In genomic region chr1:52113067-52113665, GRCm38 (mm10) we compare ENCODE assay signal across 8 mouse cellular contexts. TPM values are rescaled to one million over a fixed set of nuclear protein-coding genes. Genes with fewer than 3 reads are reported as not detected.
A peak's percentile ranks its signal among the peaks of the same experiment; 100 is the strongest.
DNase-seq lines count a peak whose midpoint lies in the region; ATAC-seq and TF ChIP-seq lines count a peak whose summit lies in the region.

No protein-coding gene starts in this region.

- peak overlapping the region; percentile 46 for H3K4me3 ChIP-seq in left cerebral cortex, adult 2 months
- peak overlapping the region; percentile 35 for H3K4me3 ChIP-seq in cortical plate, adult 2 months (ENCODE audit: insufficient read depth, low read length)
- H3K4me3 ChIP-seq in hindbrain, embryonic 16.5 days (ENCODE audit: low read length) = peak overlapping the region; percentile 32
- peak overlapping the region; percentile 24 for H3K4me3 ChIP-seq in myocyte

- H3K79me2 ChIP-seq in myocyte (ENCODE audit: control insufficient read depth, insufficient read depth) = no peaks in the 10 kb centered on the region

- no peak for TF ChIP-seq CTCF in left cerebral cortex, adult 2 months (IDR thresholded peaks at IDR 0.05)
- no peak for TF ChIP-seq CTCF in cortical plate, adult 2 months (IDR thresholded peaks at IDR 0.05; ENCODE audit: extremely low read depth, insufficient read depth, low read length)

- no peaks in the 10 kb centered on the region for H3K36me3 ChIP-seq in hindbrain, embryonic 16.5 days (ENCODE audit: control insufficient read depth, insufficient read depth, low read length)
- H3K36me3 ChIP-seq in myocyte (ENCODE audit: control insufficient read depth, insufficient read depth) = no peaks in the 10 kb centered on the region

- H3K27me3 ChIP-seq in hindbrain, embryonic 16.5 days (replicated peaks; ENCODE audit: control insufficient read depth, insufficient read depth, low read length) = no peaks in the 10 kb centered on the region
- no peaks in the 10 kb centered on the region for H3K27me3 ChIP-seq in myocyte (ENCODE audit: control insufficient read depth, insufficient read depth, insufficient read length)

- peak overlapping the region; percentile 51 for H3K9ac ChIP-seq in hindbrain, embryonic 16.5 days (ENCODE audit: low read depth, low read length)

- peak overlapping the region; percentile 60 for H3K4me2 ChIP-seq in hindbrain, embryonic 16.5 days (ENCODE audit: low read length)
- peak overlapping the region; percentile 94 for H3K4me2 ChIP-seq in myocyte (ENCODE audit: low read depth)

- DNase-seq in left cerebral cortex, adult 2 months (ENCODE audit: extremely low spot score in 1 of 2, low spot score in 2 of 2) = no peak
- no peak for DNase-seq in left cerebral cortex, postnatal 10 days (ENCODE audit: extremely low spot score in 1 of 2, low spot score in 2 of 2)
- no peak for DNase-seq in frontal cortex, adult 2 months (ENCODE audit: extremely low spot score in 1 of 2, low spot score in 1 of 2)
- DNase-seq in gastrocnemius, postnatal 4 days (ENCODE audit: low spot score in 2 of 2) = no peak
- DNase-seq in thymus, postnatal 14 days = no peak

- peak; percentile 40 for ATAC-seq in hindbrain, embryonic 16.5 days

- H3K27ac ChIP-seq in left cerebral cortex, adult 2 months = peak overlapping the region; percentile 87
- peak overlapping the region; percentile 83 for H3K27ac ChIP-seq in cortical plate, adult 2 months (ENCODE audit: insufficient read depth, low read length)
- H3K27ac ChIP-seq in hindbrain, embryonic 16.5 days (ENCODE audit: low read depth, low read length) = peak overlapping the region; percentile 81

- no peak for TF ChIP-seq POLR2A in cortical plate, adult 2 months (IDR thresholded peaks at IDR 0.05; ENCODE audit: extremely low read depth, insufficient read depth, low read length)
- no peak for TF ChIP-seq POLR2A in myocyte (IDR thresholded peaks at IDR 0.05; ENCODE audit: insufficient read length, low read depth)

- no peaks in the 10 kb centered on the region for H3K9me3 ChIP-seq in hindbrain, embryonic 16.5 days (ENCODE audit: control insufficient read depth, low read length)

- H3ac ChIP-seq in myocyte (ENCODE audit: control insufficient read depth, insufficient read length) = no peak overlapping the region

- WGBS in hindbrain, embryonic 16.5 days = 25% methylated on average over 7 of the region's 7 CpGs

- intact Hi-C loops in left cerebral cortex, adult 2 months (cut with DNase I) = no loop called here
- intact Hi-C loops in left cerebral cortex, postnatal 10 days (cut with DNase I) = no loop called here

- no peaks in the 10 kb centered on the region; the same call in 1 of the 2 replicates for H3K4me1 ChIP-seq in cortical plate, adult 2 months (ENCODE audit: control insufficient read depth, insufficient read depth, low read length)
- peaks cover 4% of the 10 kb centered on the region for H3K4me1 ChIP-seq in hindbrain, embryonic 16.5 days (ENCODE audit: control insufficient read depth, insufficient read depth, low read depth, low read length)

TF ChIP-seq in myocyte, 11 proteins besides CTCF, POLR2A, EP300 and RAD21:
- no peak for TF ChIP-seq MYOD1 (IDR thresholded peaks at IDR 0.05; ENCODE audit: control insufficient read depth in 1 of 3, insufficient read length in 2 of 3, low read depth in 2 of 3)
- no peak for TF ChIP-seq SRF (IDR thresholded peaks at IDR 0.05; ENCODE audit: control insufficient read depth, insufficient read length, low read depth)
- no peak for TF ChIP-seq E2F4 (IDR thresholded peaks at IDR 0.05; ENCODE audit: insufficient read depth)
- TF ChIP-seq REST (IDR thresholded peaks at IDR 0.05; ENCODE audit: insufficient read depth, insufficient read length) = no peak
- no peak for TF ChIP-seq MAX (IDR thresholded peaks at IDR 0.05; ENCODE audit: low read depth)
- no peak for TF ChIP-seq TCF12 (IDR thresholded peaks at IDR 0.05; ENCODE audit: insufficient read depth, poor library complexity, severe bottlenecking)
- TF ChIP-seq POLR2AphosphoS2 (IDR thresholded peaks at IDR 0.05; ENCODE audit: insufficient read length, low read depth) = no peak
- no peak for TF ChIP-seq USF1 (IDR thresholded peaks at IDR 0.05; ENCODE audit: low read depth)
- TF ChIP-seq TCF3 (IDR thresholded peaks at IDR 0.05; ENCODE audit: insufficient read length, low read depth) = no peak
- TF ChIP-seq CEBPB (IDR thresholded peaks at IDR 0.05; ENCODE audit: insufficient read depth, poor library complexity, severe bottlenecking) = no peak
- TF ChIP-seq MYOG (IDR thresholded peaks at IDR 0.05; ENCODE audit: control insufficient read depth in 1 of 3, insufficient read depth in 1 of 3, insufficient read length in 2 of 3, low read depth in 2 of 3) = no peak

RNA-seq across cellular contexts. Expression of gene Stat1, which starts 6.1 kb away (rescaled TPM):
- 10 to 100 TPM; 18.0 to 18.3 TPM for total RNA-seq in left cerebral cortex, adult 2 months (2021)
- total RNA-seq in left cerebral cortex, postnatal 10 days (2021) = 10 to 100 TPM; 10.8 to 11.6 TPM
- polyA plus RNA-seq in cortical plate, adult 2 months (2012; rRNA removed) = 16.0 and 18.1 TPM in 2 replicates
- 13.8 and 14.2 TPM in 2 replicates for polyA plus RNA-seq in hindbrain, embryonic 16.5 days (2015; fragmentation: Nextera tagmentation; extraction: Ambion mirVana)
- polyA plus RNA-seq in myocyte (2012; fragmentation: generic; extraction: Trizol) = 8.1 TPM
- 19.4 and 19.5 TPM in 2 replicates for polyA plus RNA-seq in frontal cortex, adult 2 months (2012; rRNA removed)
- 10 to 100 TPM; 13.9 to 16.3 TPM for total RNA-seq in gastrocnemius, postnatal 4 days (2021)
